Mouse (Mus musculus) MEL (cell line): ENCODE results near the gene Top3a. TPM values are rescaled to one million over a fixed set of nuclear protein-coding genes. Genes with fewer than 3 reads are reported as not detected.

Source experiments
- DNase-seq: peaks from one replicate; pipeline ENCODE4 v3.0.0; 2011; ENCODE audit warnings: low read depth, low spot score
- H3K27ac ChIP-seq: 2 replicates; pipeline ENCODE4 v1.5.1; 2012; ENCODE audit warnings: low read depth, mild to moderate bottlenecking, control low read depth, low read length, moderate library complexity; ENCODE audit not compliant: control insufficient read depth
- H3K27me3 ChIP-seq, 2 experiments: fragments of 150-350 bp in 1 of 2; sonication (generic) in 1 of 2; 2 replicates each; pipeline ENCODE4 v1.6.1; 2012; ENCODE audit warnings: low read length in 2 of 2, mild to moderate bottlenecking in 2 of 2, improper control_type of control experiment in 1 of 2, moderate library complexity in 1 of 2; ENCODE audit not compliant: insufficient read depth in 2 of 2, control insufficient read depth in 1 of 2
- H3K36me3 ChIP-seq, 2 experiments: 2 replicates each; pipeline ENCODE4 v1.6.1; 2012 to 2014; ENCODE audit warnings: low read length in 2 of 2, improper control_type of control experiment in 1 of 2, inconsistent platforms in 1 of 2, mild to moderate bottlenecking in 1 of 2; ENCODE audit not compliant: insufficient read depth in 2 of 2, control insufficient read depth in 1 of 2
- H3K4me1 ChIP-seq, 2 experiments: fragments of 150-350 bp in 1 of 2; sonication (generic) in 1 of 2; 2 replicates each; pipeline ENCODE4 v1.6.1; 2012; ENCODE audit warnings: low read length in 2 of 2, improper control_type of control experiment in 1 of 2, mild to moderate bottlenecking in 1 of 2; ENCODE audit not compliant: insufficient read depth in 2 of 2, control insufficient read depth in 1 of 2
- H3K4me3 ChIP-seq, 2 experiments: fragments of 150-350 bp in 1 of 2; sonication (generic) in 1 of 2; 2 replicates each; pipeline ENCODE4 v1.5.1; 2012; ENCODE audit warnings: low read depth in 2 of 2, low read length in 2 of 2, mild to moderate bottlenecking in 2 of 2, moderate library complexity in 2 of 2, control low read depth in 1 of 2, improper control_type of control experiment in 1 of 2; ENCODE audit not compliant: control insufficient read depth in 1 of 2, insufficient read depth in 1 of 2
- H3K79me2 ChIP-seq: 2 replicates; pipeline ENCODE4 v1.6.1; 2012; ENCODE audit warnings: mild to moderate bottlenecking, low read length, moderate library complexity; ENCODE audit not compliant: control insufficient read depth, poor library complexity, insufficient read depth
- H3K9ac ChIP-seq: 2 replicates; pipeline ENCODE4 v1.6.1; 2012; ENCODE audit warnings: low read depth, mild to moderate bottlenecking, control low read depth, low read length, moderate library complexity; ENCODE audit not compliant: control insufficient read depth, poor library complexity, severe bottlenecking
- H3K9me3 ChIP-seq: fragments of 150-350 bp; sonication (generic); replicated peaks from 2 replicates; pipeline ENCODE4 v1.6.1; 2012; ENCODE audit warnings: mild to moderate bottlenecking, low read length, improper control_type of control experiment, moderate library complexity; ENCODE audit not compliant: insufficient read depth
- CHD2 ChIP-seq: IDR thresholded peaks from 2 replicates; pipeline ENCODE4 v1.6.1; 2011; ENCODE audit warnings: low read length, improper control_type of control experiment
- GATA1 ChIP-seq: IDR thresholded peaks from 2 replicates; pipeline ENCODE4 v1.6.1; 2011; ENCODE audit warnings: low read depth, low read length, improper control_type of control experiment
- KAT2A ChIP-seq: conservative IDR thresholded peaks from 2 replicates; pipeline ENCODE4 v1.6.1; 2012; ENCODE audit warnings: low read depth, low read length, improper control_type of control experiment, inconsistent platforms
- MAFK ChIP-seq: IDR thresholded peaks from 2 replicates; pipeline ENCODE4 v1.6.1; 2011; ENCODE audit warnings: low read depth, mild to moderate bottlenecking, low read length, improper control_type of control experiment, borderline replicate concordance
- MYC ChIP-seq: IDR thresholded peaks from 2 replicates; pipeline ENCODE4 v1.6.1; 2011; ENCODE audit warnings: low read depth, mild to moderate bottlenecking, low read length, improper control_type of control experiment, moderate library complexity
- NELFE ChIP-seq: IDR thresholded peaks from 2 replicates; pipeline ENCODE4 v1.6.1; 2011; ENCODE audit warnings: low read depth, low read length, improper control_type of control experiment
- POLR2A ChIP-seq, 2 experiments: IDR thresholded peaks; 2 replicates each; pipeline ENCODE4 v1.6.1; 2011 to 2012; ENCODE audit warnings: low read length in 2 of 2, mild to moderate bottlenecking in 2 of 2, control low read depth in 1 of 2, improper control_type of control experiment in 1 of 2, low read depth in 1 of 2, moderate library complexity in 1 of 2; ENCODE audit not compliant: control insufficient read depth in 1 of 2, insufficient read depth in 1 of 2, poor library complexity in 1 of 2
- POLR2AphosphoS5 ChIP-seq: IDR thresholded peaks from 2 replicates; pipeline ENCODE4 v1.6.1; 2012; ENCODE audit warnings: low read depth, borderline replicate concordance, mild to moderate bottlenecking, inconsistent platforms, low read length, moderate library complexity, mixed read lengths
- SMC3 ChIP-seq: IDR thresholded peaks from 2 replicates; pipeline ENCODE4 v1.6.1; 2011; ENCODE audit warnings: low read depth, low read length, improper control_type of control experiment
- TAL1 ChIP-seq: IDR thresholded peaks from 2 replicates; pipeline ENCODE4 v1.6.1; 2012; ENCODE audit warnings: mild to moderate bottlenecking, inconsistent platforms, low read length, moderate library complexity, mixed read lengths
- UBTF ChIP-seq: IDR thresholded peaks from 2 replicates; pipeline ENCODE4 v1.6.1; 2012; ENCODE audit warnings: low read depth, mild to moderate bottlenecking, inconsistent platforms, low read length, improper control_type of control experiment, moderate library complexity, borderline replicate concordance; ENCODE audit not compliant: insufficient read depth
- ZKSCAN1 ChIP-seq: IDR thresholded peaks from 2 replicates; pipeline ENCODE4 v1.6.1; 2012; ENCODE audit warnings: low read depth, mild to moderate bottlenecking, inconsistent platforms, low read length, improper control_type of control experiment, moderate library complexity
- polyA plus RNA-seq, 2 experiments: library from polyadenylated mRNA; stranded (reverse) in 1 of 2; unstranded in 1 of 2; fragments of >175 nt in 1 of 2; fragments of >200 nt in 1 of 2; gene quantifications; 2 replicates each; pipeline versions ENCODE4 v1.2.1 to v1.2.4; 2012; ENCODE audit warnings: low replicate concordance in 2 of 2, low read depth in 1 of 2; ENCODE audit not compliant: insufficient read length in 2 of 2, insufficient read depth in 1 of 2, missing spikeins in 1 of 2
- total RNA-seq: library from RNA; depleted of rRNA; stranded (reverse); fragments of 300-350 nt; gene quantifications from 2 replicates; pipeline ENCODE4 v1.2.3, GENCODE M21; 2012

Gene Top3a
- total and polyA plus RNA-seq, 3 experiments, result 17.7 to 18.4 TPM; not detected in 1

DNA sequence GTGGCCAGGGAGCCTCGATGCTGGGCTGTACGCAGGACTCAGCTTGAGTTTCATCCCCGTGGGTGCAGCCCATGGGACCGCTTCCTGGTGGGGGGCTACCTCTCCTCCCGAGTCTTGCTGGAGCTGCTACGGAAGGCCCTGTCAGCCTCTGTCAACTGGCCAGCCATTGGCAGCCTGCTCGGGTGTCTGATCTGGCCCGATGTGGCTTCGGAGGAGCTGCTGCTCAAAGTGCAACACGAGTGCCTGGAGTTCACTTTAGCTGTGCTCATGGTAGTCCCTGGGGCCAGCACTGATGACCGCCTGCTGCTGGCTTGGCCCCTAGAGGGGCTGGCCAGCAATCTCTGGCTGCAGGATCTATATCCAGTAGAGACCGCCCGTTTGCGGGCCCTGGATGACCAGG lies 45.9 kb downstream of the Top3a start:
- Histone ChIP-seq H3K27me3 (no peaks in the 10 kb centered on the region), H3K9ac (no peak overlapping the region), H3K4me1 (peaks cover 3 to 17% of the 10 kb centered on the region in 2 experiments; a peak in 3 of 4 replicates), H3K79me2 (peaks cover 4% of the 10 kb centered on the region), H3K9me3 (no peaks in the 10 kb centered on the region), H3K4me3 (no peak overlapping the region), H3K27ac (no peak overlapping the region), H3K36me3 (peaks cover 0 to 4% of the 10 kb centered on the region in 2 experiments; a peak in 2 of 4 replicates)
- DNase-seq, result no peak
- TF ChIP-seq POLR2A (IDR thresholded peaks at IDR 0.05; ENCODE audit: control insufficient read depth in 1 of 2, insufficient read depth in 1 of 2, low read depth in 1 of 2, low read length in 2 of 2, poor library complexity in 1 of 2) (0 out of 4 replicates have a peak, but pooled peaks of 1 of the 2 experiments have one; percentile 23), MAFK (no peak)

DNA sequence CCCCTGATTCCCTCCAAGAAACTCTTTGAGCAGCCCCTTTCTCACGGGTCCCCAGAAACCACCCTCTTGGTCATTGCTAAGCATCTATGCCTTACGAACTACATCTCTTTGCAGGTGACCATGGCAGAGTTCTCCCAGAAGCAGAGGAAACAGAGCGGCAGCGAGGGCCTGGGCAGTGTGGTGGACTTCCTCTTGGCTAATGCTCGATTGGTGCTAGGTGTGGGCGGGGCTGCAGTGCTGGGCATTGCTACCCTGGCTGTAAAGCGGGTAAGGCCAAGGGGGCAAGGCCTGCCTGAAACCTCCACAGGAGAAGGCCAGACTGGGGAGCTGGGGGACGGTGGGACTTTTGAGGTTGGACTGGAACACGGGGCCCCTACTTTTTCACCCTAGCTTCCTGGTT lies 47.0 kb downstream of the Top3a start:
- Histone ChIP-seq H3K9ac (no peak overlapping the region), H3K27ac (no peak overlapping the region), H3K79me2 (peaks cover 5% of the 10 kb centered on the region), H3K27me3 (no peaks in the 10 kb centered on the region), H3K9me3 (no peaks in the 10 kb centered on the region), H3K4me1 (peaks cover 3 to 20% of the 10 kb centered on the region in 2 experiments; a peak in 3 of 4 replicates), H3K36me3 (peaks cover 0 to 5% of the 10 kb centered on the region in 2 experiments; a peak in 2 of 4 replicates), H3K4me3 (no peak overlapping the region)
- TF ChIP-seq UBTF (no peak), MYC (no peak)
- DNase-seq, result no peak

DNA sequence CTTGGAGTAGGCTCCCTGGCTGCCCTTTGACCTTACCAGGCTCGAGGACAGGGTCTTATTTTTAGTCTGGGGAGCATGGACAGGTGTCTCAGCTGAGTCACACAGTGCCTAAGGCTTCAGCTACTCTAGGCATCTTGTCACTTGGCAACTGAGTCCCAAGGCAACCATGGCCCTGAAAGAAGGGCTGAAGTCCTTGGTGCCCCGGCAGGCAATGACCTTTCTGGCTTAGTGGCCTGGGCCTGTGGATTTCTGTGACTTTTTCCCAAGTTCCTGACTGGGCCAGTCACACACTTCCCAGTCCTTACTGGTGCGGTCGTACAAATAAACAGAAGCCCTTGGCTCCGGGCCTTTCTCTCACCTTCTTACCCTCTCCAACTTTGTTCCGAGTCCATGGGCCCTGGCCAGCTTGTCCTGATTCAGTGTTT lies 47.9 kb downstream of the Top3a start:
- DNase-seq, result no peak
- Histone ChIP-seq H3K9me3 (no peaks in the 10 kb centered on the region), H3K79me2 (peaks cover 5% of the 10 kb centered on the region), H3K36me3 (peaks cover 0 to 5% of the 10 kb centered on the region in 2 experiments; a peak in 2 of 4 replicates), H3K4me1 (peaks cover 3 to 20% of the 10 kb centered on the region in 2 experiments; a peak in 3 of 4 replicates), H3K9ac (peak overlapping the region; percentile 71), H3K4me3 (peak overlapping the region in 1 of 2 experiments; percentile 81; a peak in 3 of 4 replicates), H3K27ac (no peak overlapping the region), H3K27me3 (no peaks in the 10 kb centered on the region)
- no peak for TF ChIP-seq ZKSCAN1
- TF ChIP-seq GATA1, result no peak
- no peak for TF ChIP-seq MYC
- no peak for TF ChIP-seq KAT2A
- no peak for TF ChIP-seq TAL1
- no peak for TF ChIP-seq SMC3
- TF ChIP-seq MAFK, result no peak
- TF ChIP-seq CHD2, result no peak
- no peak for TF ChIP-seq POLR2AphosphoS5
- TF ChIP-seq NELFE, result no peak
